Mouse (Mus musculus): ENCODE data around the gene Creld2. TPM values are rescaled to one million over a fixed set of nuclear protein-coding genes. Genes with fewer than 3 reads are reported as not detected.
"Not testable (repeated sequence)": the region's sequence is repeated elsewhere in the genome, so short reads cannot be mapped to it uniquely, and the experiment has no call there.

Creld2 gene
- polyA plus RNA-seq, 1 experiment from 2014 or later, result 81.7 TPM

GRCm38 (mm10) chr15:88810369-88810768 lies 9.1 kb upstream of the Creld2 start:
- ATAC-seq (ENCODE audit: low FRiP score) (no peak), DNase-seq (ENCODE audit: low spot score, missing footprints) (peak; percentile 57)
- Histone ChIP-seq H3K27ac (ENCODE audit: low read depth, low read length) (no peak overlapping the region), H3K9ac (ENCODE audit: low read length) (no peak overlapping the region), H3K4me2 (no peak overlapping the region), H3K4me3 (ENCODE audit: low read depth, low read length) (no peak overlapping the region), H3K27me3 (ENCODE audit: control insufficient read depth, insufficient read depth, low read length) (no peaks in the 10 kb centered on the region), H3K36me3 (ENCODE audit: control insufficient read depth, insufficient read depth, low read length) (peaks cover 6% of the 10 kb centered on the region; the same call in 1 of the 2 replicates), H3K9me3 (ENCODE audit: control insufficient read depth, low read length) (no peaks in the 10 kb centered on the region), H3K4me1 (ENCODE audit: control insufficient read depth, insufficient read depth, low read length) (no peaks in the 10 kb centered on the region)
- WGBS, result 89% methylated on average over 2 of the region's 2 CpGs

GRCm38 (mm10) chr15:88813262-88813661 lies 6.2 kb upstream of the Creld2 start:
- Histone ChIP-seq H3K27ac (ENCODE audit: low read depth, low read length) (no peak overlapping the region), H3K4me3 (ENCODE audit: low read depth, low read length) (no peak overlapping the region), H3K27me3 (ENCODE audit: control insufficient read depth, insufficient read depth, low read length) (no peaks in the 10 kb centered on the region), H3K9me3 (ENCODE audit: control insufficient read depth, low read length) (no peaks in the 10 kb centered on the region), H3K36me3 (ENCODE audit: control insufficient read depth, insufficient read depth, low read length) (peaks cover 3% of the 10 kb centered on the region; the same call in 1 of the 2 replicates), H3K4me1 (ENCODE audit: control insufficient read depth, insufficient read depth, low read length) (0 out of 2 replicates have a peak, but pooled peaks cover under 1% of the 10 kb centered on the region), H3K4me2 (no peak overlapping the region), H3K9ac (ENCODE audit: low read length) (no peak overlapping the region)
- no peak for ATAC-seq (ENCODE audit: low FRiP score)
- DNase-seq (ENCODE audit: low spot score, missing footprints), result no peak
- 90% methylated on average over 3 of the region's 3 CpGs for WGBS

GRCm38 (mm10) chr15:88813873-88814272 lies 5.6 kb upstream of the Creld2 start:
- 95% methylated on average over 2 of the region's 2 CpGs for WGBS
- H3K27me3 ChIP-seq (ENCODE audit: control insufficient read depth, insufficient read depth, low read length); H3K36me3 ChIP-seq (ENCODE audit: control insufficient read depth, insufficient read depth, low read length); H3K4me1 ChIP-seq (ENCODE audit: control insufficient read depth, insufficient read depth, low read length); H3K4me3 ChIP-seq (ENCODE audit: low read depth, low read length); H3K9ac ChIP-seq (ENCODE audit: low read length); H3K9me3 ChIP-seq (ENCODE audit: control insufficient read depth, low read length); H3K4me2 ChIP-seq; ATAC-seq (ENCODE audit: low FRiP score); H3K27ac ChIP-seq (ENCODE audit: low read depth, low read length): not testable (repeated sequence)
- DNase-seq (ENCODE audit: low spot score, missing footprints), result peak; percentile 31

- Histone ChIP-seq H3K4me3 (ENCODE audit: low read depth, low read length) (no peak overlapping the region), H3K27me3 (ENCODE audit: control insufficient read depth, insufficient read depth, low read length) (no peaks in the 10 kb centered on the region), H3K4me2 (no peak overlapping the region), H3K9me3 (ENCODE audit: control insufficient read depth, low read length) (no peaks in the 10 kb centered on the region), H3K27ac (ENCODE audit: low read depth, low read length) (no peak overlapping the region), H3K4me1 (ENCODE audit: control insufficient read depth, insufficient read depth, low read length) (0 out of 2 replicates have a peak, but pooled peaks cover 4% of the 10 kb centered on the region), H3K36me3 (ENCODE audit: control insufficient read depth, insufficient read depth, low read length) (peaks cover 3% of the 10 kb centered on the region; the same call in 1 of the 2 replicates), H3K9ac (ENCODE audit: low read length) (no peak overlapping the region)
- 89% methylated on average over 11 of the region's 11 CpGs for WGBS
- peak; percentile 70 for DNase-seq (ENCODE audit: low spot score, missing footprints)
- ATAC-seq (ENCODE audit: low FRiP score), result no peak
These were observed 4.9 kb upstream of the Creld2 start for GRCm38 (mm10) chr15:88814411-88815047.

DNA sequence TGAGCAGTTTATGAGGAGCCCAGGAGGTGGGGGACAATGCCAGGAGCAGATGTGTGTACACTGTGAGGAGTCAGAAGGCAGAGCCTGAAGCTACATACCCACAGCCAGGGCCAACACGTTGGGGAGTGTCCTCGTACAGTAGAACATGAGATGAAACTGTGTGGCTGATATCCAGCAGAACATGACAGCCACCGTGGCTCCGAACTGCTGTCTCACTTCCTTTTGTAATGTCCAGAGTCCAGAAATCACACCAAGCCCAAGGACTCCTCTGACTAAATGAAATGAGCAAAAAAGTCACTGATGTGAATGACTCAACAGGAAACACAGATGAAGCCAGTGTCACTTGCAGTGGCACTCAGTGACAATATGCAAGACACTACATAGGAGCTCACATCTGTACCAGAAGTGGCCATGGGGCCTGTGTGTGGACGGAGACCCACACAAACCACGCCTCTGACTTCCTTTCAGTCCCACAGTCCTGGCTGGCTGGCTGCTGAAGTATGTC lies 4.2 kb upstream of the Creld2 start:
- Histone ChIP-seq H3K27me3 (ENCODE audit: control insufficient read depth, insufficient read depth, low read length) (no peaks in the 10 kb centered on the region), H3K9me3 (ENCODE audit: control insufficient read depth, low read length) (no peaks in the 10 kb centered on the region), H3K27ac (ENCODE audit: low read depth, low read length) (no peak overlapping the region), H3K4me2 (no peak overlapping the region), H3K9ac (ENCODE audit: low read length) (no peak overlapping the region), H3K36me3 (ENCODE audit: control insufficient read depth, insufficient read depth, low read length) (peaks cover 3% of the 10 kb centered on the region; the same call in 1 of the 2 replicates), H3K4me1 (ENCODE audit: control insufficient read depth, insufficient read depth, low read length) (peaks cover 6% of the 10 kb centered on the region; the same call in 1 of the 2 replicates), H3K4me3 (ENCODE audit: low read depth, low read length) (no peak overlapping the region)
- peak; percentile 54 for DNase-seq (ENCODE audit: low spot score, missing footprints)
- ATAC-seq (ENCODE audit: low FRiP score), result no peak
- 87% methylated on average over 6 of the region's 6 CpGs for WGBS

GRCm38 (mm10) chr15:88819906-88820303 lies 459 bp downstream of the Creld2 start:
- Histone ChIP-seq H3K4me2 (peak overlapping the region; percentile 68), H3K36me3 (ENCODE audit: control insufficient read depth, insufficient read depth, low read length) (peaks cover 22% of the 10 kb centered on the region), H3K4me1 (ENCODE audit: control insufficient read depth, insufficient read depth, low read length) (peaks cover 11% of the 10 kb centered on the region; the same call in 1 of the 2 replicates), H3K9me3 (ENCODE audit: control insufficient read depth, low read length) (no peaks in the 10 kb centered on the region), H3K27ac (ENCODE audit: low read depth, low read length) (no peak overlapping the region; the same call in 1 of the 2 replicates), H3K9ac (ENCODE audit: low read length) (peak overlapping the region; percentile 85), H3K4me3 (ENCODE audit: low read depth, low read length) (peak overlapping the region; percentile 88), H3K27me3 (ENCODE audit: control insufficient read depth, insufficient read depth, low read length) (no peaks in the 10 kb centered on the region)
- ATAC-seq (ENCODE audit: low FRiP score), result peak; percentile 1; the same call in 1 of the 2 replicates
- WGBS, result 1% methylated on average over 23 of the region's 23 CpGs
- DNase-seq (ENCODE audit: low spot score, missing footprints), result peak; percentile 91

DNA sequence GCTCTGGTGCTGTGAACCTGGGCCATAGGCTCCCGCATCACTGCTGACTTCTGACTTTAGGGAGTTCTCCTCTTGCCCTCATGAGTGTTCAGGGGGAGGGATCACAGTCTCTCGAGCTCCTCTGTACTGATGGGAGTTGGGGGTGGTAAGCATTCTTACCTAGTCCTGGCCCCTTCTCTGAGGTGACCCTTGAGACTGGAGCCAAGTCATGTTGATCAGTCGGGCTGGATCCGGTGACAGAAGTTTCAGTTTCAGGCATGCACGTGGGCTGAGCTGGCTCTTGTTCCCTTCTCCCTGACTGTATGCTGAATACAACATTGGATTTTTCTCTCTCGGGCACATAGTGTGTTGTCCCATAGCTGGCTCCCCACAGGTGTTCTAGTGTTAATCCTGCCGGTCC lies 2.0 kb downstream of the Creld2 start:
- Histone ChIP-seq H3K4me2 (no peak overlapping the region), H3K9ac (ENCODE audit: low read length) (no peak overlapping the region), H3K9me3 (ENCODE audit: control insufficient read depth, low read length) (no peaks in the 10 kb centered on the region), H3K4me1 (ENCODE audit: control insufficient read depth, insufficient read depth, low read length) (peaks cover 11% of the 10 kb centered on the region; the same call in 1 of the 2 replicates), H3K36me3 (ENCODE audit: control insufficient read depth, insufficient read depth, low read length) (peaks cover 22% of the 10 kb centered on the region), H3K27ac (ENCODE audit: low read depth, low read length) (no peak overlapping the region), H3K4me3 (ENCODE audit: low read depth, low read length) (no peak overlapping the region), H3K27me3 (ENCODE audit: control insufficient read depth, insufficient read depth, low read length) (no peaks in the 10 kb centered on the region)
- peak; percentile 33 for DNase-seq (ENCODE audit: low spot score, missing footprints)
- ATAC-seq (ENCODE audit: low FRiP score), result no peak
- WGBS, result 87% methylated on average over 7 of the region's 7 CpGs

GRCm38 (mm10) chr15:88822513-88822912 lies 3.1 kb downstream of the Creld2 start:
- 92% methylated on average over 7 of the region's 7 CpGs for WGBS
- H3K27me3 ChIP-seq (ENCODE audit: control insufficient read depth, insufficient read depth, low read length), result no peaks in the 10 kb centered on the region
- no peak for ATAC-seq (ENCODE audit: low FRiP score)

GRCm38 (mm10) chr15:88823376-88823775 lies 3.9 kb downstream of the Creld2 start:
- 91% methylated on average over 5 of the region's 5 CpGs for WGBS
- H3K4me2 ChIP-seq, result no peak overlapping the region
- no peak overlapping the region for H3K27ac ChIP-seq (ENCODE audit: low read depth, low read length)
- ATAC-seq (ENCODE audit: low FRiP score), result no peak
- no peak overlapping the region for H3K9ac ChIP-seq (ENCODE audit: low read length)
- peaks cover 10% of the 10 kb centered on the region; the same call in 1 of the 2 replicates for H3K4me1 ChIP-seq (ENCODE audit: control insufficient read depth, insufficient read depth, low read length)
- H3K36me3 ChIP-seq (ENCODE audit: control insufficient read depth, insufficient read depth, low read length), result peaks cover 24% of the 10 kb centered on the region
- H3K9me3 ChIP-seq (ENCODE audit: control insufficient read depth, low read length), result no peaks in the 10 kb centered on the region
- no peak overlapping the region for H3K4me3 ChIP-seq (ENCODE audit: low read depth, low read length)
- DNase-seq (ENCODE audit: low spot score, missing footprints), result no peak
- H3K27me3 ChIP-seq (ENCODE audit: control insufficient read depth, insufficient read depth, low read length), result no peaks in the 10 kb centered on the region

More at GRCm38 (mm10) chr15:88822513-88822912, 3.1 kb downstream of the Creld2 start:
- no peak overlapping the region for H3K4me2 ChIP-seq
- no peak overlapping the region for H3K27ac ChIP-seq (ENCODE audit: low read depth, low read length)
- peak; percentile 71 for DNase-seq (ENCODE audit: low spot score, missing footprints)
- no peak overlapping the region for H3K9ac ChIP-seq (ENCODE audit: low read length)
- H3K9me3 ChIP-seq (ENCODE audit: control insufficient read depth, low read length), result no peaks in the 10 kb centered on the region
- H3K36me3 ChIP-seq (ENCODE audit: control insufficient read depth, insufficient read depth, low read length), result peaks cover 24% of the 10 kb centered on the region
- no peak overlapping the region for H3K4me3 ChIP-seq (ENCODE audit: low read depth, low read length)
- peaks cover 11% of the 10 kb centered on the region; the same call in 1 of the 2 replicates for H3K4me1 ChIP-seq (ENCODE audit: control insufficient read depth, insufficient read depth, low read length)

Data from midbrain, embryonic 11.5 days (tissue).